Mouse (Mus musculus): ENCODE data around the gene Ptprn2. TPM values are rescaled to one million over a fixed set of nuclear protein-coding genes. Genes with fewer than 3 reads are reported as not detected.

Ptprn2 gene
- total and polyA plus RNA-seq, 3 experiments: 0.17 TPM; not detected in 2

- H3K9ac ChIP-seq (ENCODE audit: insufficient read depth, low read depth): no peak overlapping the region
- no peak overlapping the region for H3K4me2 ChIP-seq (ENCODE audit: insufficient read depth, low read depth, poor library complexity, severe bottlenecking)
- no peaks in the 10 kb centered on the region for H3K79me2 ChIP-seq (replicated peaks; ENCODE audit: control insufficient read depth, extremely low read depth, insufficient read depth, poor library complexity, severe bottlenecking)
- no peaks in the 10 kb centered on the region for H3K36me3 ChIP-seq (replicated peaks in 1 of 2; ENCODE audit: control insufficient read depth in 1 of 2, insufficient read depth in 1 of 2, low read length in 1 of 2)
- DNase-seq (ENCODE audit: extremely low read depth): no peak
- H3K4me1 ChIP-seq (ENCODE audit: control insufficient read depth in 1 of 2, insufficient read depth in 2 of 2): peaks cover 0 to 7% of the 10 kb centered on the region in 2 experiments; a peak in 2 of 4 replicates
- TF ChIP-seq ZNF384 (IDR thresholded peaks at IDR 0.05; ENCODE audit: low read depth, low read length): no peak
- H3K9me3 ChIP-seq (replicated peaks; ENCODE audit: low read length): peaks cover 4% of the 10 kb centered on the region
- no peaks in the 10 kb centered on the region for H3K27me3 ChIP-seq (replicated peaks)
- H3K4me3 ChIP-seq (replicated peaks in 1 of 3; ENCODE audit: low read depth in 2 of 3, low read length in 2 of 3, poor library complexity in 1 of 3): no peak overlapping the region
- dilution Hi-C loops (cut with MboI; ENCODE audit: extremely low pct_ligation_motif_present, extremely low pct_unique_long_range_greater_than_20kb, low sequenced_read_pairs): no loop called here
- in situ Hi-C loops (cut with MboI; ENCODE audit: low pct_ligation_motif_present, low pct_unique_long_range_greater_than_20kb, low sequenced_read_pairs): loop anchor here (25.0 kb wide), 1 partner anchor 320 kb away; the partner anchor contains the start of gene Wdr60
- no peak overlapping the region for H3K27ac ChIP-seq (ENCODE audit: insufficient read depth, low read depth)
Measured at GRCm38 (mm10) chr12:116581864-116582263, 96.3 kb downstream of the Ptprn2 start.

- dilution Hi-C loops (cut with MboI; ENCODE audit: extremely low pct_ligation_motif_present, extremely low pct_unique_long_range_greater_than_20kb, low sequenced_read_pairs): no loop called here
- H3K36me3 ChIP-seq (replicated peaks in 1 of 2; ENCODE audit: control insufficient read depth in 1 of 2, insufficient read depth in 1 of 2, low read length in 1 of 2): no peaks in the 10 kb centered on the region
- TF ChIP-seq RAD21 (IDR thresholded peaks at IDR 0.05; ENCODE audit: low read depth, low read length) (no peak), ELF1 (IDR thresholded peaks at IDR 0.05; ENCODE audit: low read depth, low read length) (no peak), TCF12 (IDR thresholded peaks at IDR 0.05; ENCODE audit: low read depth, low read length) (no peak), UBTF (IDR thresholded peaks at IDR 0.05; ENCODE audit: low read depth, low read length) (no peak)
- H3K27me3 ChIP-seq (replicated peaks): no peaks in the 10 kb centered on the region
- no peak for DNase-seq (ENCODE audit: extremely low read depth)
- no peak overlapping the region for H3K27ac ChIP-seq (ENCODE audit: insufficient read depth, low read depth)
- H3K9me3 ChIP-seq (replicated peaks; ENCODE audit: low read length): peaks cover 4% of the 10 kb centered on the region
- peaks cover 0 to 7% of the 10 kb centered on the region in 2 experiments; a peak in 2 of 4 replicates for H3K4me1 ChIP-seq (ENCODE audit: control insufficient read depth in 1 of 2, insufficient read depth in 2 of 2)
- H3K9ac ChIP-seq (ENCODE audit: insufficient read depth, low read depth): no peak overlapping the region
- no peak overlapping the region for H3K4me2 ChIP-seq (ENCODE audit: insufficient read depth, low read depth, poor library complexity, severe bottlenecking)
- H3K79me2 ChIP-seq (replicated peaks; ENCODE audit: control insufficient read depth, extremely low read depth, insufficient read depth, poor library complexity, severe bottlenecking): no peaks in the 10 kb centered on the region
- in situ Hi-C loops (cut with MboI; ENCODE audit: low pct_ligation_motif_present, low pct_unique_long_range_greater_than_20kb, low sequenced_read_pairs): loop anchor here (25.0 kb wide), 1 partner anchor 321 kb away; the partner anchor contains the start of gene Wdr60
- H3K4me3 ChIP-seq (replicated peaks in 1 of 3; ENCODE audit: low read depth in 2 of 3, low read length in 2 of 3, poor library complexity in 1 of 3): no peak overlapping the region
Measured at GRCm38 (mm10) chr12:116582829-116583228, 97.3 kb downstream of the Ptprn2 start.

GRCm38 (mm10) chr12:116585001-116585400, 99.5 kb downstream of the Ptprn2 start:
- Histone ChIP-seq H3K36me3 (replicated peaks in 1 of 2; ENCODE audit: control insufficient read depth in 1 of 2, insufficient read depth in 1 of 2, low read length in 1 of 2) (no peaks in the 10 kb centered on the region), H3K27ac (ENCODE audit: insufficient read depth, low read depth) (no peak overlapping the region), H3K4me2 (ENCODE audit: insufficient read depth, low read depth, poor library complexity, severe bottlenecking) (no peak overlapping the region), H3K9ac (ENCODE audit: insufficient read depth, low read depth) (no peak overlapping the region), H3K4me1 (ENCODE audit: control insufficient read depth in 1 of 2, insufficient read depth in 2 of 2) (peaks cover 0 to 7% of the 10 kb centered on the region in 2 experiments; a peak in 2 of 4 replicates), H3K27me3 (replicated peaks) (no peaks in the 10 kb centered on the region), H3K79me2 (replicated peaks; ENCODE audit: control insufficient read depth, extremely low read depth, insufficient read depth, poor library complexity, severe bottlenecking) (no peaks in the 10 kb centered on the region), H3K4me3 (replicated peaks in 1 of 3; ENCODE audit: low read depth in 2 of 3, low read length in 2 of 3, poor library complexity in 1 of 3) (no peak overlapping the region), H3K9me3 (replicated peaks; ENCODE audit: low read length) (peaks cover 4% of the 10 kb centered on the region)
- TF ChIP-seq CHD1 (IDR thresholded peaks at IDR 0.05; ENCODE audit: low read depth, low read length): no peak
- no peak for TF ChIP-seq JUND (conservative IDR thresholded peaks at IDR 0.05; ENCODE audit: low read depth, low read length)
- no peak for TF ChIP-seq JUN (IDR thresholded peaks at IDR 0.05; ENCODE audit: insufficient read depth, low read depth, low read length)
- TF ChIP-seq RAD21 (IDR thresholded peaks at IDR 0.05; ENCODE audit: low read depth, low read length): no peak
- no peak for TF ChIP-seq MEF2A (IDR thresholded peaks at IDR 0.05; ENCODE audit: borderline replicate concordance, low read depth, low read length)
- TF ChIP-seq MAX (IDR thresholded peaks at IDR 0.05; ENCODE audit: low read length): no peak
- TF ChIP-seq ELF1 (IDR thresholded peaks at IDR 0.05; ENCODE audit: low read depth, low read length): no peak
- no peak for TF ChIP-seq GABPA (IDR thresholded peaks at IDR 0.05; ENCODE audit: insufficient replicate concordance, low read depth, low read length)
- no peak for TF ChIP-seq ZNF384 (IDR thresholded peaks at IDR 0.05; ENCODE audit: low read depth, low read length)
- no peak for TF ChIP-seq ZC3H11A (IDR thresholded peaks at IDR 0.05; ENCODE audit: low read depth, low read length)
- dilution Hi-C loops (cut with MboI; ENCODE audit: extremely low pct_ligation_motif_present, extremely low pct_unique_long_range_greater_than_20kb, low sequenced_read_pairs) (no loop called here), in situ Hi-C loops (cut with MboI; ENCODE audit: low pct_ligation_motif_present, low pct_unique_long_range_greater_than_20kb, low sequenced_read_pairs) (loop anchor here (25.0 kb wide), 1 partner anchor 323 kb away; the partner anchor contains the start of gene Wdr60)
- DNase-seq (ENCODE audit: extremely low read depth): peak; percentile 31
